14 mouse cellular contexts compared by ENCODE assay signal in the genomic region with DNA sequence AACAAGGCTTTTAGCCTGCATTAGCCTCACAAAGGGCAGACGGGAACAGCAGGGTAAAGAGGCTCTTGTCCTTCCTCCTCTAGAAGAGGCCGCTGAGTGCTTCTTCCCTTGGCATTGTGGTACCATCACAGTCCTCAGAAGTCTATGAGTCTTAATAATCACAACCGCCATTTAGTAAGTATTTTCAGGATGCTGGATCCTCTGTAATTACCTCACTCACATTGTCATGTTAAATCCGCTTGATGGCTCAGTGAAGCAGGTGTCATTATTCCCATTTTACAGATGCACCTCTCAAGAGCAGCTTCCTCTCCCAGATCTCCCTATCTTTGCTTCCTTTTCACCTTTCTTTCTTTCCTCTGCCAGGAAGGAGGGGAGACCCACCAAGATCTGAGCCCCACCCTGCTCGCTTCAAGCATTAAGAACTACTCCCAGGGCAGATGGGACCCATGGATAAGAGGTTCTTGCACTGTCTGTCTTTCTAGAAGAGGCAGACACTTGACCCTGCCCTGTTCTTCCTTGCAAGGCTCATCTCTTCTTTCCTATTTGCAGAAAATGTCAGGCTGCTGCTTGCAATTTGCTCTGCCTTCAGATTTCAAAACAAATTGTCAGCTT.
"Had no signal": no experiment of that assay in that cellular context is flagged by ENCODE, and none has a peak within 500 bp of the region (broad histone marks: within the 10 kb centered on the region; RNA-seq: fewer than 3 reads in every experiment).

No protein-coding gene starts in this region.

- H3K9ac ChIP-seq: lung, embryonic 15.5 days; midbrain, embryonic 13.5 days; stomach, embryonic 15.5 days had no signal

- H3K27me3 ChIP-seq: lung, embryonic 15.5 days; midbrain, embryonic 13.5 days; stomach, embryonic 15.5 days had no signal

- H3K36me3 ChIP-seq: lung, embryonic 15.5 days; midbrain, embryonic 13.5 days; stomach, embryonic 15.5 days had no signal

- H3K4me1 ChIP-seq: lung, embryonic 15.5 days; midbrain, embryonic 13.5 days; stomach, embryonic 15.5 days had no signal

- H3K27ac ChIP-seq: lung, embryonic 15.5 days; macrophage; midbrain, embryonic 13.5 days; stomach, embryonic 15.5 days had no signal

- ATAC-seq: intestine, postnatal 0 days; midbrain, embryonic 13.5 days had no signal

- DNase-seq: kidney, adult 8-10 months; kidney, postnatal 25 days; layer of hippocampus, adult 9-11 months; layer of hippocampus, postnatal 36 days; lung, postnatal 14 days; right cerebral cortex, postnatal 4 days; spleen, adult 18-20 months; thymus, adult 2 months; thymus, postnatal 25 days had no signal

- H3K4me3 ChIP-seq: lung, embryonic 15.5 days; midbrain, embryonic 13.5 days; stomach, embryonic 15.5 days had no signal

- H3K9me3 ChIP-seq: lung, embryonic 15.5 days; midbrain, embryonic 13.5 days; stomach, embryonic 15.5 days had no signal

- H3K4me2 ChIP-seq: lung, embryonic 15.5 days; midbrain, embryonic 13.5 days; stomach, embryonic 15.5 days had no signal
